Mouse (Mus musculus): ENCODE results near the gene Lrrc7. TPM values are rescaled to one million over a fixed set of nuclear protein-coding genes. Genes with fewer than 3 reads are reported as not detected.
A peak's percentile ranks its signal among the peaks of the same experiment; 100 is the strongest.
"Not testable (repeated sequence)": the region's sequence is repeated elsewhere in the genome, so short reads cannot be mapped to it uniquely, and the experiment has no call there.

Lrrc7 gene
- polyA plus RNA-seq, 1 experiment from 2014 or later, result 0.97 TPM

DNA sequence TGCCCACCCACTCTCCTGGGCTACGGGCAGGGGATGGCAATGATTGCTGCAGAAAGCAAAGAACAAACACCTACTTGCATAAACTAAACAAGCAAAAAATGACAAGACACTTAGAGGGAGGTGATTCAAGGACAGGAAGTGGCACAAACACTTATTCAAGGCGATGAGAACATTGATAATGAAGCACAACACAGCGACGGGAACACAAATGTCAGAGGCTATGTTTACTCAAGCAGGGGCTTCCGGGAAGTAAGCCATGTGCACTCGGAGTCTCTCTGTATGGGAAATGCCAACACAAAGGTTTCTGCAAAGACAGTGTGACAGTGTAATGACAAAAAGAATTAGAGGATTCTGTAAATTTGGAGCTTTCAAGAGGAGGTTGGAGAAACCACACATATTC lies 424.2 kb downstream of the Lrrc7 start:
- no peak overlapping the region for H3K27ac ChIP-seq (ENCODE audit: low read depth, low read length)
- no peak overlapping the region for H3K4me2 ChIP-seq
- H3K27me3 ChIP-seq (ENCODE audit: control insufficient read depth, insufficient read depth, low read length), result no peaks in the 10 kb centered on the region
- DNase-seq (ENCODE audit: low spot score, missing footprints), result peak; percentile 45
- H3K4me3 ChIP-seq (ENCODE audit: low read depth, low read length), result no peak overlapping the region
- H3K36me3 ChIP-seq (ENCODE audit: control insufficient read depth, insufficient read depth, low read length), result no peaks in the 10 kb centered on the region
- no peak for ATAC-seq (ENCODE audit: low FRiP score)
- H3K4me1 ChIP-seq (ENCODE audit: control insufficient read depth, insufficient read depth, low read length), result no peaks in the 10 kb centered on the region
- 76% methylated on average over 6 of the region's 6 CpGs for WGBS
- no peak overlapping the region for H3K9ac ChIP-seq (ENCODE audit: low read length)
- H3K9me3 ChIP-seq (ENCODE audit: control insufficient read depth, low read length), result no peaks in the 10 kb centered on the region

DNA sequence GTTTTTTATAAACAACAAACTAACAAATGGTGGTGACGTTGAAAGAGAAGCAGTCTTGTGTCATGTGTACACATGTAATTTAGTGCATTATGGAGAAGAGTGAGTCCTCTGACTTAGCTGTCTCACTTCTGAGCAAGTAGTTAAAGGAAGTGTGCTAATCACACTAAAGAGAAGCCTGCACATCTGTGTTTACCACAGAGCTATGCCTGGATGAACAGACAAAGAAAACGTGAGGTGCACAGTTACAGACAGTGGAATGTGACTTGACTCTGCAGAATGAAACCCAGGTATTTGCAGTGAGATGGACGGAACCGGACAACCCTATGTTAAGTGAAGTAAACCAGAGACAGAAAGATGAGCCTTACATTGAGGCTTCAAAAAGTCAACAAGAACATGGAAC lies 430.3 kb downstream of the Lrrc7 start:
- Histone ChIP-seq H3K4me1 (ENCODE audit: control insufficient read depth, insufficient read depth, low read length) (no peaks in the 10 kb centered on the region), H3K9me3 (ENCODE audit: control insufficient read depth, low read length) (no peaks in the 10 kb centered on the region), H3K36me3 (ENCODE audit: control insufficient read depth, insufficient read depth, low read length) (no peaks in the 10 kb centered on the region), H3K27ac (ENCODE audit: low read depth, low read length) (no peak overlapping the region), H3K27me3 (ENCODE audit: control insufficient read depth, insufficient read depth, low read length) (no peaks in the 10 kb centered on the region), H3K4me2 (no peak overlapping the region), H3K9ac (ENCODE audit: low read length) (no peak overlapping the region), H3K4me3 (ENCODE audit: low read depth, low read length) (no peak overlapping the region)
- DNase-seq (ENCODE audit: low spot score, missing footprints), result no peak
- 83% methylated on average over 4 of the region's 4 CpGs for WGBS
- ATAC-seq (ENCODE audit: low FRiP score), result no peak

DNA sequence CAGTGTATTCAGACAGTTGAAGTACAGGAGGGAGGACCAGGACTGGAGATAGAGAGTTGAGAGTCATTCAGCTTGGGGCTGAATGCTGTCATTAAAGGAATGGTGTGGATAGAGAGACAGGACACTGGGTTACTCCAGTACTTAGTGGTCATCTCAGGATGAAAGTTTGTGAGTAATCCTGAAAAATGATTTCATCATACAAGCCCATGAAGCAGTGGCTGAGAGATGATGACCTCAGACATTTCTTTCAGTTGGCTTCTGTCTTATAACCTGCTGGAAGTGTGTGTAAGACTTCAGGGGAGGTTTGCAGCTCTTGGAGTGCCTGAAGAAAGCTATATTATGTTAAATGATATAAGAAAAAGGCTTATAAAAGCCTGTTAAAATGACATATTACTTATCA lies 430.8 kb downstream of the Lrrc7 start:
- Histone ChIP-seq H3K9ac (ENCODE audit: low read length) (no peak overlapping the region), H3K36me3 (ENCODE audit: control insufficient read depth, insufficient read depth, low read length) (no peaks in the 10 kb centered on the region), H3K4me3 (ENCODE audit: low read depth, low read length) (no peak overlapping the region), H3K27me3 (ENCODE audit: control insufficient read depth, insufficient read depth, low read length) (no peaks in the 10 kb centered on the region), H3K4me2 (no peak overlapping the region), H3K9me3 (ENCODE audit: control insufficient read depth, low read length) (no peaks in the 10 kb centered on the region), H3K4me1 (ENCODE audit: control insufficient read depth, insufficient read depth, low read length) (no peaks in the 10 kb centered on the region), H3K27ac (ENCODE audit: low read depth, low read length) (no peak overlapping the region)
- DNase-seq (ENCODE audit: low spot score, missing footprints) (no peak), ATAC-seq (ENCODE audit: low FRiP score) (no peak)

DNA sequence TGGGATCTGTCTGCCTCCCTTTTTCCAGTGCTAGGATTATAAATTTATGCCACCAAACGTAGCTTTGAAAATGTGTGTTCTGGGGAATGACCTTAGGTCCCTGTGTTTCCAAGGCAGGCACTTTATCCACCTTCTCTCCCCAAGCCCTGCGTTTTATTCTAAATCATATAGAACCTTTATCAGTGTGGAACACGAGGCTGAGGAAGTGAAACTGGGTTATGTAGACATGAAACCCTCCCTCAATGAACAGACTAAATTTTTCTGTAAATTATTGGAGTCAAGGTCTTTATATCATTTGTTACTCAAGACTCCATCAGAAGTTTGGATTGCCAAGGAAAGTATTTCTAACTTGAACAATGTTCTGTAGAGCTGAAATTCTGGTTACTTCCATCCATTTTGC lies 439.1 kb downstream of the Lrrc7 start:
- DNase-seq (ENCODE audit: low spot score, missing footprints), result no peak
- H3K9ac ChIP-seq (ENCODE audit: low read length), result no peak overlapping the region
- ATAC-seq (ENCODE audit: low FRiP score), result no peak
- no peak overlapping the region for H3K4me3 ChIP-seq (ENCODE audit: low read depth, low read length)
- H3K36me3 ChIP-seq (ENCODE audit: control insufficient read depth, insufficient read depth, low read length), result no peaks in the 10 kb centered on the region
- no peaks in the 10 kb centered on the region for H3K9me3 ChIP-seq (ENCODE audit: control insufficient read depth, low read length)
- H3K27ac ChIP-seq (ENCODE audit: low read depth, low read length), result no peak overlapping the region
- no peaks in the 10 kb centered on the region for H3K27me3 ChIP-seq (ENCODE audit: control insufficient read depth, insufficient read depth, low read length)
- 75% methylated on average over 3 of the region's 3 CpGs for WGBS
- no peaks in the 10 kb centered on the region for H3K4me1 ChIP-seq (ENCODE audit: control insufficient read depth, insufficient read depth, low read length)
- no peak overlapping the region for H3K4me2 ChIP-seq

DNA sequence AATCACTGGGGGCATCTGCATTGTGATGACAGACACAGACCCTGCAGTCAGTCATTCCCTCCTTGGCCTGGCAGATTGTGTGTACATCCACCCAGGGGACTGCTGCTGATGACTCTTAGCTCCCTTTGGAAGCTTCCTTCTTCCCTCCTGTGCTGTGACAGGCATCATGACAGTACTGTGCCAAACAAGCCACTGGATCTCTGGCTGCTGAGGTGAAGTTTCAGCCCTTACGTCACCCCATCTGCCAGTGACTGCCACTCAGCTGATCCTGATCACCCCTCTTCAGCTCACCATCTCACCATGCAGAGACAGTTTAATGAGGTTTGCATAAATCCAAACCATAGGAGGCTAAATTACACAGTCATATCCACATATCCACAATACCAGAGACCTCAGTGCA lies 456.8 kb downstream of the Lrrc7 start:
- Histone ChIP-seq H3K27me3 (ENCODE audit: control insufficient read depth, insufficient read depth, low read length) (no peaks in the 10 kb centered on the region), H3K9ac (ENCODE audit: low read length) (no peak overlapping the region), H3K36me3 (ENCODE audit: control insufficient read depth, insufficient read depth, low read length) (no peaks in the 10 kb centered on the region), H3K4me3 (ENCODE audit: low read depth, low read length) (no peak overlapping the region), H3K9me3 (ENCODE audit: control insufficient read depth, low read length) (no peaks in the 10 kb centered on the region), H3K27ac (ENCODE audit: low read depth, low read length) (no peak overlapping the region), H3K4me1 (ENCODE audit: control insufficient read depth, insufficient read depth, low read length) (no peaks in the 10 kb centered on the region), H3K4me2 (no peak overlapping the region)
- ATAC-seq (ENCODE audit: low FRiP score) (no peak), DNase-seq (ENCODE audit: low spot score, missing footprints) (no peak)
- 83% methylated on average over 1 of the region's 1 CpGs for WGBS

DNA sequence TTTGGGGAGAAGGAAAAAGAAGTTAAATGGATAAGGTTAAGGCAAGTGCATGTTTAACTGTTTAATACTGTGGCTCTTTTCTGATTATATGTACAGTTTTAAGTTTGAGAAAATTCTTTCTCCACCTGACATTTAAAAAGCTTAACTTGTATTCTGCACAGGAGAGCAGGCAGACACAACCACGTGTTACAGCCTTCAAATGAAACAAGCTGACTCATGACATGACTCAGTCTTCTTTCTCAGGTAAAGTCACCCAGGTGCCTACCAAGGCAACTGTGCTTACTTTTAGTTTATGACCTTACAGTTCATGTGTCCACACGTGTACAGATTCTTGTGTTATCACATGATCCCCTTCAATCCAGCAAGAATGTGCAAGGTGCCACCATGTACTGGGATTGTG lies 458.6 kb downstream of the Lrrc7 start:
- no peak for ATAC-seq (ENCODE audit: low FRiP score)
- H3K4me3 ChIP-seq (ENCODE audit: low read depth, low read length), result no peak overlapping the region
- H3K4me2 ChIP-seq, result no peak overlapping the region
- no peaks in the 10 kb centered on the region for H3K36me3 ChIP-seq (ENCODE audit: control insufficient read depth, insufficient read depth, low read length)
- H3K27me3 ChIP-seq (ENCODE audit: control insufficient read depth, insufficient read depth, low read length), result no peaks in the 10 kb centered on the region
- WGBS, result 74% methylated on average over 2 of the region's 2 CpGs
- no peak overlapping the region for H3K9ac ChIP-seq (ENCODE audit: low read length)
- no peaks in the 10 kb centered on the region for H3K9me3 ChIP-seq (ENCODE audit: control insufficient read depth, low read length)
- no peaks in the 10 kb centered on the region for H3K4me1 ChIP-seq (ENCODE audit: control insufficient read depth, insufficient read depth, low read length)
- H3K27ac ChIP-seq (ENCODE audit: low read depth, low read length), result no peak overlapping the region
- DNase-seq (ENCODE audit: low spot score, missing footprints), result no peak

DNA sequence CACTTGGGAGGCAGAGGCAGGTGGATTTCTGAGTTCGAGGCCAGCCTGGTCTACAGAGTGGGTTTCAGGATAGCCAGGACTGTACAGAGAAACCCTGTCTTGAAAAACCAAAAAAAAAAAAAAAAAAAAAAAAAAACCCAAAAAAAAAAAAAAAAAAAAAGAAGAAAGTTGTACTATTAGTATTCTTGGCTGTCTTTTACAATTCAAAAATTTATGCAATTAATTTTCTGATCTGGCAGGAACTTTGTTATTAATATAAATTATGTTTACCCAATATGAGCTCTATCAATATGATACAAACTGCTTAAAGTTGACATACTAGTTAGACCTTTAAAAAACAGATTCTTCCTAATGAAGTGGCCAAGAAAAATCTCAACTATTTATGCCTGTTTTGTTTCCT lies 459.5 kb downstream of the Lrrc7 start:
- not testable (repeated sequence) for H3K4me3 ChIP-seq (ENCODE audit: low read depth, low read length)

DNA sequence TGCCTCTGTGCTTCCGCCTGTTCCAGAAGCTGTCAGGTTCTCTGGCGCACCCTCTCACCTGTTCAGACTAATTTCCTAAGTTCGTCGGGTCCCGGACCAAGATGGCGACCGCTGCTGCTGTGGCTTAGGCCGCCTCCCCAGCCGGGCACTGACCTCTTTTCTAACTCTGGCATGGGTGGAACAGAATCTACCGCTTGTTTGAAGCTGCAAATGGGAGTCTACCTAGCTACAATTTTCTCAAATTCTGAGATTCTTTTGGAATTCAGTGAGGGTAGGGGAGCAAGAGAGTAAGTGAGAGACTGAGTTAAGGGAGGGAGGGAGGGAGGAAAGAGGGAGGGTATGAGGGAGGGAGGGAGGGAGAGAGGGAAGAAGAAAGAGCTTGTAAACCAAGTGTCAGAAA lies 460.0 kb downstream of the Lrrc7 start:
- not testable (repeated sequence) for H3K4me2 ChIP-seq; H3K4me1 ChIP-seq (ENCODE audit: control insufficient read depth, insufficient read depth, low read length); H3K9me3 ChIP-seq (ENCODE audit: control insufficient read depth, low read length); ATAC-seq (ENCODE audit: low FRiP score); H3K27me3 ChIP-seq (ENCODE audit: control insufficient read depth, insufficient read depth, low read length); DNase-seq (ENCODE audit: low spot score, missing footprints); H3K9ac ChIP-seq (ENCODE audit: low read length); H3K36me3 ChIP-seq (ENCODE audit: control insufficient read depth, insufficient read depth, low read length); H3K27ac ChIP-seq (ENCODE audit: low read depth, low read length); H3K4me3 ChIP-seq (ENCODE audit: low read depth, low read length)
- WGBS, result 85% methylated on average over 8 of the region's 10 CpGs

More for the DNA sequence above, 459.5 kb downstream of the Lrrc7 start:
- not testable (repeated sequence) for H3K36me3 ChIP-seq (ENCODE audit: control insufficient read depth, insufficient read depth, low read length); H3K9me3 ChIP-seq (ENCODE audit: control insufficient read depth, low read length); H3K9ac ChIP-seq (ENCODE audit: low read length); H3K27me3 ChIP-seq (ENCODE audit: control insufficient read depth, insufficient read depth, low read length); H3K27ac ChIP-seq (ENCODE audit: low read depth, low read length); DNase-seq (ENCODE audit: low spot score, missing footprints); H3K4me1 ChIP-seq (ENCODE audit: control insufficient read depth, insufficient read depth, low read length); H3K4me2 ChIP-seq; ATAC-seq (ENCODE audit: low FRiP score)
- WGBS, result 73% methylated on average over 1 of the region's 1 CpGs

DNA sequence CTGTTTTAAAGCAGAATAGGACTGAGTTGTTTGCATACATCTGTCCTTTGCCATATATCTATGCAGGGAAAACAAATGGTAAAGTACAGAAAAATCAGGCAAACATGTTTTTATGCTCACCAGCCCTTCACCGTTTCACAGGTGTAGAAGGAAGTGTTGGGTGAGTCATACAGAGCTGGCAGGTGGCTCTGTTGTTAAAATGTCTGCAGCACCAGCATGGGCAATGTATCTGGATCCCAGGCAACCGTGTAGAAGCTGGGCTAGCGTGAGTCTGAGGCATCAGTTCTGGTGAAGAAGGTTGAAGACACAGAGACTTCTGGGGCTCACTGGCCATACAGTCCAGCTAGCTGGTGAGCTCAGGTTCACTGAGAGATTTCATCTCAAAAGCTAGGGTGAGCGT lies 468.1 kb downstream of the Lrrc7 start:
- no peak for DNase-seq (ENCODE audit: low spot score, missing footprints)
- 87% methylated on average over 4 of the region's 4 CpGs for WGBS
- ATAC-seq (ENCODE audit: low FRiP score), result no peak
- Histone ChIP-seq H3K9me3 (ENCODE audit: control insufficient read depth, low read length) (no peaks in the 10 kb centered on the region), H3K27ac (ENCODE audit: low read depth, low read length) (no peak overlapping the region), H3K4me3 (ENCODE audit: low read depth, low read length) (no peak overlapping the region), H3K27me3 (ENCODE audit: control insufficient read depth, insufficient read depth, low read length) (no peaks in the 10 kb centered on the region), H3K4me2 (no peak overlapping the region), H3K36me3 (ENCODE audit: control insufficient read depth, insufficient read depth, low read length) (no peaks in the 10 kb centered on the region), H3K4me1 (ENCODE audit: control insufficient read depth, insufficient read depth, low read length) (no peaks in the 10 kb centered on the region), H3K9ac (ENCODE audit: low read length) (no peak overlapping the region)

DNA sequence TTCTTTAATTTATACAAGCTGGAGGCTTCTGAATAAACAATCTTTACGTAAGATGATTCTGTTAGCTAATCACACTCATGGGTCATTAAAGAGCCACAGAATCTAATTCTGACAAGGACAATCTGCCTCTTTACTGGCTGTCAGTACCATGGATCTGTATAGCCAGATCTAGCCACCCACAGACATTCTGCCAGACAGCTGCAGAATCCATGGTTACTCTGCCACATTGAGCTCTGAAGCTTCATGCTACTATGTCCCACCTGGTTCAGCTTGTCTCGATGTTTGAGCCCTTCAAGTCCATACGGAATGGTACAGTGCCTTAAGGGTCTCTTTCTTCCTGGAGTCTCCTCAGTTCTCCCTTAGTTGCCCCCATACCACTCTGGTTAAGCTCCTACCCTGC lies 470.4 kb downstream of the Lrrc7 start:
- Histone ChIP-seq H3K9ac (ENCODE audit: low read length) (no peak overlapping the region), H3K4me2 (no peak overlapping the region), H3K36me3 (ENCODE audit: control insufficient read depth, insufficient read depth, low read length) (no peaks in the 10 kb centered on the region), H3K4me3 (ENCODE audit: low read depth, low read length) (no peak overlapping the region), H3K4me1 (ENCODE audit: control insufficient read depth, insufficient read depth, low read length) (no peaks in the 10 kb centered on the region), H3K9me3 (ENCODE audit: control insufficient read depth, low read length) (no peaks in the 10 kb centered on the region), H3K27ac (ENCODE audit: low read depth, low read length) (no peak overlapping the region), H3K27me3 (ENCODE audit: control insufficient read depth, insufficient read depth, low read length) (no peaks in the 10 kb centered on the region)
- WGBS, result 87% methylated on average over 3 of the region's 3 CpGs
- ATAC-seq (ENCODE audit: low FRiP score) (no peak), DNase-seq (ENCODE audit: low spot score, missing footprints) (no peak)

Measured in midbrain, embryonic 11.5 days (tissue).